11 mouse cellular contexts compared by ENCODE assay signal in genomic region chr11:95571755-95572154, GRCm38 (mm10). TPM values are rescaled to one million over a fixed set of nuclear protein-coding genes. Genes with fewer than 3 reads are reported as not detected.
DNase-seq lines count a peak whose midpoint lies in the region; ATAC-seq lines count a peak whose summit lies in the region.
"Had no signal": no experiment of that assay in that cellular context is flagged by ENCODE, and none has a peak within 500 bp of the region (broad histone marks: within the 10 kb centered on the region; RNA-seq: fewer than 3 reads in every experiment).

No protein-coding gene starts in this region.

- peak overlapping the region; percentile 49; the same call in 1 of the 2 replicates for H3K9ac ChIP-seq in hindbrain, embryonic 13.5 days
- H3K9ac ChIP-seq in hindbrain, embryonic 11.5 days (ENCODE audit: low read depth, low read length) = no peak overlapping the region; the same call in 1 of the 2 replicates
- no peak overlapping the region; the same call in 1 of the 2 replicates for H3K9ac ChIP-seq in limb, embryonic 13.5 days
- H3K9ac ChIP-seq: liver, postnatal 0 days had no signal

- H3K4me2 ChIP-seq in hindbrain, embryonic 13.5 days = no peak overlapping the region
- H3K4me2 ChIP-seq in hindbrain, embryonic 11.5 days (replicated peaks; ENCODE audit: low read depth, low read length) = no peak overlapping the region
- peak overlapping the region; percentile 21; the same call in 1 of the 2 replicates for H3K4me2 ChIP-seq in limb, embryonic 13.5 days (replicated peaks)

- no peak overlapping the region for H3K27ac ChIP-seq in hindbrain, embryonic 13.5 days
- H3K27ac ChIP-seq in hindbrain, embryonic 11.5 days (ENCODE audit: low read depth, low read length) = no peak overlapping the region
- H3K27ac ChIP-seq in limb, embryonic 13.5 days = no peak overlapping the region

- H3K36me3 ChIP-seq in hindbrain, embryonic 13.5 days = peaks cover 4% of the 10 kb centered on the region; the same call in 1 of the 2 replicates
- no peaks in the 10 kb centered on the region for H3K36me3 ChIP-seq in hindbrain, embryonic 11.5 days (ENCODE audit: control insufficient read depth, insufficient read depth, low read length)
- no peaks in the 10 kb centered on the region for H3K36me3 ChIP-seq in limb, embryonic 13.5 days

- no peak overlapping the region for H3K4me3 ChIP-seq in hindbrain, embryonic 13.5 days
- H3K4me3 ChIP-seq in hindbrain, embryonic 11.5 days (ENCODE audit: low read depth, low read length) = no peak overlapping the region
- H3K4me3 ChIP-seq in limb, embryonic 13.5 days = no peak overlapping the region

- WGBS in hindbrain, embryonic 13.5 days = 53% methylated on average over 9 of the region's 9 CpGs
- 45% methylated on average over 9 of the region's 9 CpGs for WGBS in hindbrain, embryonic 11.5 days
- 12% methylated on average over 9 of the region's 9 CpGs for WGBS in limb, embryonic 13.5 days

- peaks cover 20% of the 10 kb centered on the region for H3K4me1 ChIP-seq in hindbrain, embryonic 13.5 days (replicated peaks)
- H3K4me1 ChIP-seq in hindbrain, embryonic 11.5 days (replicated peaks; ENCODE audit: control insufficient read depth, insufficient read depth, low read length) = no peaks in the 10 kb centered on the region
- H3K4me1 ChIP-seq in limb, embryonic 13.5 days = peaks cover 84% of the 10 kb centered on the region

- DNase-seq in hindbrain, embryonic 11.5 days (ENCODE audit: low spot score) = no peak
- DNase-seq in MN1 (ENCODE audit: low spot score) = peak; percentile 61
- DNase-seq in embryo, embryonic 9.5 days (ENCODE audit: extremely low spot score) = peak; percentile 56
- DNase-seq in cerebellum, adult 18-20 months = no peak
- DNase-seq in layer of hippocampus, adult 18-20 months (ENCODE audit: low spot score in 2 of 2) = no peak
- DNase-seq: kidney, adult 9 months; layer of hippocampus, postnatal 36 days; liver, postnatal 0 days; thymus, adult 18-20 months had no signal

- ATAC-seq in hindbrain, embryonic 13.5 days (ENCODE audit: low FRiP score) = no peak
- no peak for ATAC-seq in hindbrain, embryonic 11.5 days (ENCODE audit: low FRiP score)
- ATAC-seq in limb, embryonic 13.5 days (ENCODE audit: low FRiP score, low read depth) = peak; percentile 48; the same call in 1 of the 2 replicates
- ATAC-seq: liver, postnatal 0 days had no signal

- no peaks in the 10 kb centered on the region for H3K9me3 ChIP-seq in hindbrain, embryonic 13.5 days
- H3K9me3 ChIP-seq in hindbrain, embryonic 11.5 days (ENCODE audit: control insufficient read depth, low read length) = no peaks in the 10 kb centered on the region
- H3K9me3 ChIP-seq in limb, embryonic 13.5 days = no peaks in the 10 kb centered on the region

- H3K27me3 ChIP-seq in hindbrain, embryonic 13.5 days = peaks cover 4% of the 10 kb centered on the region; the same call in 1 of the 2 replicates
- no peaks in the 10 kb centered on the region for H3K27me3 ChIP-seq in hindbrain, embryonic 11.5 days (ENCODE audit: control insufficient read depth, insufficient read depth, low read length)
- H3K27me3 ChIP-seq in limb, embryonic 13.5 days = peaks cover 54% of the 10 kb centered on the region

RNA-seq across cellular contexts. Expression of gene Ngfr, which starts 15.8 kb away (rescaled TPM):
- polyA plus RNA-seq in hindbrain, embryonic 13.5 days (2015; fragmentation: Nextera tagmentation; extraction: Ambion mirVana) = 41.4 and 45.5 TPM in 2 replicates
- 27.7 and 29.6 TPM in 2 replicates for polyA plus RNA-seq in hindbrain, embryonic 11.5 days (2014; fragmentation: Nextera tagmentation; extraction: Ambion mirVana)
- polyA plus RNA-seq in limb, embryonic 13.5 days (2015; fragmentation: Nextera tagmentation; extraction: Ambion mirVana) = 29.4 and 34.5 TPM in 2 replicates
- 1 to 10 TPM; 1.8 to 1.9 TPM for total RNA-seq in layer of hippocampus, adult 18-20 months (2021)

RNA-seq across cellular contexts. Expression of gene Nxph3, which starts 57.4 kb away (rescaled TPM):
- polyA plus RNA-seq in hindbrain, embryonic 13.5 days (2015; fragmentation: Nextera tagmentation; extraction: Ambion mirVana) = 0.69 and 0.91 TPM in 2 replicates
- 0.22 and 0.69 TPM in 2 replicates for polyA plus RNA-seq in hindbrain, embryonic 11.5 days (2014; fragmentation: Nextera tagmentation; extraction: Ambion mirVana)
- polyA plus RNA-seq in limb, embryonic 13.5 days (2015; fragmentation: Nextera tagmentation; extraction: Ambion mirVana) = 0.98 and 1.1 TPM in 2 replicates
- 10 to 100 TPM; 16.5 to 26.3 TPM for total RNA-seq in layer of hippocampus, adult 18-20 months (2021)
- polyA plus RNA-seq: liver, postnatal 0 days had no signal

Comparison
In these comparisons a context has a peak if more than half of its experiments do, and no peak if none do; other contexts are left out.
1. DNase-seq: peak in MN1 (single experiment) and embryo, embryonic 9.5 days (single experiment); none in hindbrain, embryonic 11.5 days (single experiment), cerebellum, adult 18-20 months (0 of 2) and layer of hippocampus, adult 18-20 months (0 of 2).